Mouse (Mus musculus) stomach, postnatal 0 days (tissue): Measurements from ENCODE around the gene Mafg.

Experiments
- CTCF ChIP-seq: IDR thresholded peaks from 2 replicates; pipeline ENCODE4 v1.5.1; 2016; ENCODE audit warnings: antibody characterized with exemption, low read depth, mild to moderate bottlenecking, moderate library complexity
- EP300 ChIP-seq: optimal IDR thresholded peaks from 2 replicates; pipeline ENCODE3; 2016; ENCODE audit warnings: antibody characterized with exemption

- TF ChIP-seq CTCF (no peak), EP300 (no peak)
Measured at GRCm38 (mm10) chr11:120657301-120657700, 23.9 kb upstream of the Mafg start.
